Mouse (Mus musculus) midbrain, embryonic 12.5 days (tissue): ENCODE data around the gene Scaf1. TPM values are rescaled to one million over a fixed set of nuclear protein-coding genes. Genes with fewer than 3 reads are reported as not detected.

Experiments used
- ATAC-seq: fragments of 200-750 bp; cut with Nextera tagmentation; 2 replicates; pipeline ENCODE4 v1.8.0; 2017; ENCODE audit warnings: low read depth, moderate TSS enrichment, moderate library complexity; ENCODE audit not compliant: low FRiP score
- H3K27ac ChIP-seq: fragments of 300-500 bp; sonication (generic); replicated peaks from 2 replicates; pipeline ENCODE4 v1.5.1; 2016; ENCODE audit warnings: mild to moderate bottlenecking
- H3K27me3 ChIP-seq: fragments of 300-500 bp; sonication (generic); 2 replicates; pipeline ENCODE4 v1.6.1; 2016; ENCODE audit warnings: mild to moderate bottlenecking
- H3K36me3 ChIP-seq: fragments of 300-500 bp; sonication (generic); 2 replicates; pipeline ENCODE4 v1.6.1; 2016
- H3K4me1 ChIP-seq: fragments of 300-500 bp; sonication (generic); 2 replicates; pipeline ENCODE4 v1.6.1; 2016
- H3K4me2 ChIP-seq: fragments of 300-500 bp; sonication (generic); replicated peaks from 2 replicates; pipeline ENCODE4 v1.6.1; 2016; ENCODE audit warnings: mild to moderate bottlenecking, moderate library complexity
- H3K4me3 ChIP-seq: fragments of 300-500 bp; sonication (generic); 2 replicates; pipeline ENCODE4 v1.5.1; 2016; ENCODE audit warnings: mild to moderate bottlenecking
- H3K9ac ChIP-seq: fragments of 300-500 bp; sonication (generic); replicated peaks from 2 replicates; pipeline ENCODE4 v1.6.1; 2016; ENCODE audit warnings: mild to moderate bottlenecking, moderate library complexity
- H3K9me3 ChIP-seq: fragments of 300-500 bp; sonication (generic); 2 replicates; pipeline ENCODE4 v1.6.1; 2016; ENCODE audit warnings: mild to moderate bottlenecking
- WGBS: fragments of 180-500 bp; shearing (Covaris S2); methylation state at CpG from one replicate; pipeline ENCODE4 v1.1.7; 2016; 5-methylcytosine and 5-hydroxymethylcytosine counted together
- polyA plus RNA-seq: library from polyadenylated mRNA; unstranded; fragments of >200 nt; fragmentation: Nextera tagmentation; extraction: Ambion mirVana; gene quantifications from 2 replicates; pipeline ENCODE4 v1.2.1, GENCODE M21; 2016

Gene Scaf1
- polyA plus RNA-seq, 1 experiment from 2014 or later, result 48.1 TPM

- Histone ChIP-seq H3K27me3 (no peaks in the 10 kb centered on the region), H3K4me2 (peak overlapping the region; percentile 63), H3K4me1 (peaks cover 37% of the 10 kb centered on the region), H3K9ac (peak overlapping the region; percentile 75), H3K27ac (peak overlapping the region; percentile 89), H3K9me3 (no peaks in the 10 kb centered on the region), H3K36me3 (peaks cover 27% of the 10 kb centered on the region), H3K4me3 (peak overlapping the region; percentile 82)
- peak; percentile 31 for ATAC-seq
- under 1% methylated on average over 29 of the region's 29 CpGs for WGBS
Observed at GRCm38 (mm10) chr7:44986879-44987718, 29.1 kb downstream of the Scaf1 start.

- H3K9me3 ChIP-seq, result no peaks in the 10 kb centered on the region
- H3K4me3 ChIP-seq, result peak within 1 kb of the TSS; percentile 82
- H3K4me2 ChIP-seq, result peak within 1 kb of the TSS; percentile 63
- peak within 1 kb of the TSS; percentile 94 for H3K27ac ChIP-seq
- WGBS, result under 1% methylated on average over 41 of the region's 42 CpGs
- peak; percentile 95 for ATAC-seq
- H3K4me1 ChIP-seq, result peaks cover 37% of the 10 kb centered on the region
- no peaks in the 10 kb centered on the region for H3K27me3 ChIP-seq
- H3K36me3 ChIP-seq, result peaks cover 27% of the 10 kb centered on the region
- H3K9ac ChIP-seq, result peak within 1 kb of the TSS; percentile 97
Observed at GRCm38 (mm10) chr7:44986192-44986878, 29.8 kb downstream of the Scaf1 start, which contains the start of gene Prmt1. Gene Prmt1, minus strand, starts transcription at chr7:44986568.

GRCm38 (mm10) chr7:44985595-44986191, 30.5 kb downstream of the Scaf1 start:
- Histone ChIP-seq H3K4me3 (peak overlapping the region; percentile 82), H3K9me3 (no peaks in the 10 kb centered on the region), H3K4me1 (peaks cover 37% of the 10 kb centered on the region), H3K36me3 (peaks cover 31% of the 10 kb centered on the region), H3K4me2 (peak overlapping the region; percentile 62), H3K9ac (peak overlapping the region; percentile 97), H3K27ac (peak overlapping the region; percentile 94), H3K27me3 (no peaks in the 10 kb centered on the region)
- 1% methylated on average over 44 of the region's 45 CpGs for WGBS
- peak; percentile 4 for ATAC-seq

GRCm38 (mm10) chr7:44984833-44985164, 31.4 kb downstream of the Scaf1 start:
- H3K27ac ChIP-seq, result peak overlapping the region; percentile 94; the same call in 1 of the 2 replicates
- no peak for ATAC-seq
- H3K9ac ChIP-seq, result 0 out of 2 replicates have a peak overlapping the region, but pooled peaks have one; percentile 97
- peak overlapping the region; percentile 82 for H3K4me3 ChIP-seq
- 53% methylated on average over 3 of the region's 3 CpGs for WGBS
- H3K36me3 ChIP-seq, result peaks cover 40% of the 10 kb centered on the region
- peaks cover 37% of the 10 kb centered on the region for H3K4me1 ChIP-seq
- H3K4me2 ChIP-seq, result peak overlapping the region; percentile 62
- H3K27me3 ChIP-seq, result no peaks in the 10 kb centered on the region
- no peaks in the 10 kb centered on the region for H3K9me3 ChIP-seq

GRCm38 (mm10) chr7:44983944-44984832, 32.0 kb downstream of the Scaf1 start:
- no peak for ATAC-seq
- peak overlapping the region; percentile 62 for H3K4me2 ChIP-seq
- H3K4me1 ChIP-seq, result peaks cover 35% of the 10 kb centered on the region
- peaks cover 40% of the 10 kb centered on the region for H3K36me3 ChIP-seq
- H3K27me3 ChIP-seq, result no peaks in the 10 kb centered on the region
- H3K9ac ChIP-seq, result peak overlapping the region; percentile 48; the same call in 1 of the 2 replicates
- H3K9me3 ChIP-seq, result no peaks in the 10 kb centered on the region
- H3K4me3 ChIP-seq, result peak overlapping the region; percentile 82
- 71% methylated on average over 7 of the region's 7 CpGs for WGBS
- H3K27ac ChIP-seq, result peak overlapping the region; percentile 94

- Histone ChIP-seq H3K36me3 (peaks cover 50% of the 10 kb centered on the region), H3K9ac (no peak overlapping the region), H3K4me1 (peaks cover 26% of the 10 kb centered on the region), H3K4me2 (0 out of 2 replicates have a peak overlapping the region, but pooled peaks have one; percentile 62), H3K4me3 (peak overlapping the region; percentile 82), H3K27me3 (no peaks in the 10 kb centered on the region), H3K9me3 (no peaks in the 10 kb centered on the region), H3K27ac (peak overlapping the region; percentile 94; the same call in 1 of the 2 replicates)
- no peak for ATAC-seq
- WGBS, result 36% methylated on average over 6 of the region's 6 CpGs
Observed at GRCm38 (mm10) chr7:44983085-44983484, 33.1 kb downstream of the Scaf1 start.

GRCm38 (mm10) chr7:44981539-44981938, 34.6 kb downstream of the Scaf1 start:
- H3K4me1 ChIP-seq, result peaks cover 23% of the 10 kb centered on the region
- 97% methylated on average over 8 of the region's 8 CpGs for WGBS
- H3K9ac ChIP-seq, result no peak overlapping the region
- H3K36me3 ChIP-seq, result peaks cover 65% of the 10 kb centered on the region
- no peak overlapping the region for H3K27ac ChIP-seq
- no peak overlapping the region for H3K4me2 ChIP-seq
- H3K27me3 ChIP-seq, result no peaks in the 10 kb centered on the region
- no peaks in the 10 kb centered on the region for H3K9me3 ChIP-seq
- ATAC-seq, result no peak
- H3K4me3 ChIP-seq, result no peak overlapping the region

- Histone ChIP-seq H3K27ac (no peak overlapping the region), H3K9me3 (no peaks in the 10 kb centered on the region), H3K4me3 (no peak overlapping the region), H3K4me2 (no peak overlapping the region), H3K9ac (no peak overlapping the region), H3K27me3 (no peaks in the 10 kb centered on the region), H3K36me3 (peaks cover 78% of the 10 kb centered on the region), H3K4me1 (peaks cover 14% of the 10 kb centered on the region)
- 90% methylated on average over 3 of the region's 3 CpGs for WGBS
- no peak for ATAC-seq
Observed at GRCm38 (mm10) chr7:44978300-44978699, 37.9 kb downstream of the Scaf1 start.

GRCm38 (mm10) chr7:44975117-44975419, 41.1 kb downstream of the Scaf1 start:
- Histone ChIP-seq H3K9ac (peak overlapping the region; percentile 28), H3K27ac (peak overlapping the region; percentile 95), H3K4me2 (peak overlapping the region; percentile 82), H3K27me3 (no peaks in the 10 kb centered on the region), H3K4me3 (peak overlapping the region; percentile 10; the same call in 1 of the 2 replicates), H3K4me1 (peaks cover 36% of the 10 kb centered on the region), H3K9me3 (no peaks in the 10 kb centered on the region), H3K36me3 (peaks cover 50% of the 10 kb centered on the region)
- ATAC-seq, result no peak
- WGBS, result 20% methylated on average over 6 of the region's 6 CpGs

- Histone ChIP-seq H3K27me3 (no peaks in the 10 kb centered on the region), H3K4me2 (peak within 1 kb of the TSS; percentile 82), H3K36me3 (peaks cover 45% of the 10 kb centered on the region), H3K9me3 (no peaks in the 10 kb centered on the region), H3K27ac (peak within 1 kb of the TSS; percentile 95), H3K9ac (peak within 1 kb of the TSS; percentile 66), H3K4me1 (peaks cover 36% of the 10 kb centered on the region), H3K4me3 (peak within 1 kb of the TSS; percentile 51)
- ATAC-seq, result peak; percentile 48
- 2% methylated on average over 22 of the region's 22 CpGs for WGBS
Observed at GRCm38 (mm10) chr7:44974383-44975116, 41.6 kb downstream of the Scaf1 start, which contains the start of gene Cpt1c. Gene Cpt1c, minus strand, starts transcription at chr7:44974851.
